Mouse (Mus musculus) liver, adult 2 months (tissue): ENCODE measurements at regions not wholly inside any gene's neighbourhood (a gene's known extent, or its start where the extent isn't known, plus 50 kb on each side); places are given as distances from the start of the nearest gene placed in this dataset.

Experiments used
- CTCF ChIP-seq: fragments of 200-500 bp; IDR thresholded peaks from 2 replicates; pipeline ENCODE4 v1.5.1; 2011; ENCODE audit warnings: low read depth, low read length, control low read depth
- POLR2A ChIP-seq: fragments of 200-500 bp; IDR thresholded peaks from 2 replicates; pipeline ENCODE4 v1.6.1; 2011; ENCODE audit warnings: low read length, control low read depth; ENCODE audit not compliant: insufficient read depth; ENCODE audit errors: extremely low read depth

- TF ChIP-seq CTCF (no peak), POLR2A (no peak)
Measured at GRCm38 (mm10) chr5:111887281-111887680, 153.6 kb downstream of the Gm26897 start.
